Mouse (Mus musculus): ENCODE results near the gene Gipc3.

DNA sequence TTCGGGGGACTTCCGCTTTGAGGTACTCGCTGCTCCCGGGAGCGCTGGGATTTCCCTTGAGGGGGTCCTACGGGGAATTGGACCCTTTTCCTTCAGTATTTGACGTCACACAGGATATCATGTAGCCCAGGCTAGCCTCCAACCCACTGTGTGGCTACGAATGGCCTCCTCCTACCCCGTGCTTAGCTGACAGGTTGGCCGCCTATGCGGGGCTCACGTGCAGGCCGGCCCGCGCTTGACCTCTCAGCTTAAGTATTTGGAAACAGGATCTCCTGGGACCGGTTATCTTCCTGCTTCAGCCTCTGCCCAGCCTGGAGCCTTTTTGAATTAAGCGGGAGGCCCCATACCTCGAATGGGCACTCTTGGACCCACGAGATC is 41.5 kb upstream of the Gipc3 start:
- TF ChIP-seq CTCF (IDR thresholded peaks at IDR 0.05; ENCODE audit: insufficient read depth, low read depth, low read length) (no peak), POLR2A (IDR thresholded peaks at IDR 0.05; ENCODE audit: insufficient read depth, low read depth, low read length) (no peak)

Data from olfactory bulb, adult 2 months (tissue).